Mouse (Mus musculus) hindbrain, embryonic 14.5 days (tissue): ENCODE results near the gene Dydc2. TPM values are rescaled to one million over a fixed set of nuclear protein-coding genes. Genes with fewer than 3 reads are reported as not detected.
"Not testable (repeated sequence)": the region's sequence is repeated elsewhere in the genome, so short reads cannot be mapped to it uniquely, and the experiment has no call there.

Experiments
- ATAC-seq: fragments of 200-750 bp; cut with Nextera tagmentation; 2 replicates; pipeline ENCODE4 v1.8.0; 2017; ENCODE audit warnings: moderate number of reproducible peaks, mild to moderate bottlenecking, moderate TSS enrichment, moderate library complexity; ENCODE audit not compliant: low FRiP score
- DNase-seq: peaks from one replicate; pipeline ENCODE4 v3.0.0-alpha.2; 2015; ENCODE audit warnings: low spot score
- H3K27ac ChIP-seq: fragments of 300-500 bp; sonication (generic); 2 replicates; pipeline ENCODE4 v1.5.1; 2014; ENCODE audit warnings: mild to moderate bottlenecking, moderate library complexity
- H3K27me3 ChIP-seq: fragments of 300-500 bp; sonication (generic); 2 replicates; pipeline ENCODE4 v1.6.1; 2014; ENCODE audit warnings: mild to moderate bottlenecking, low read length, mixed read lengths; ENCODE audit not compliant: control insufficient read depth, insufficient read depth
- H3K36me3 ChIP-seq: fragments of 300-500 bp; sonication (generic); replicated peaks from 2 replicates; pipeline ENCODE4 v1.6.1; 2014; ENCODE audit not compliant: control insufficient read depth, insufficient read depth
- H3K4me1 ChIP-seq: fragments of 300-500 bp; sonication (generic); replicated peaks from 2 replicates; pipeline ENCODE4 v1.6.1; 2014; ENCODE audit warnings: antibody characterized with exemption, low read length, mixed read lengths; ENCODE audit not compliant: control insufficient read depth, insufficient read depth
- H3K4me2 ChIP-seq: fragments of 300-500 bp; sonication (generic); replicated peaks from 2 replicates; pipeline ENCODE4 v1.6.1; 2014; ENCODE audit warnings: mild to moderate bottlenecking, moderate library complexity
- H3K4me3 ChIP-seq: fragments of 300-500 bp; sonication (generic); replicated peaks from 2 replicates; pipeline ENCODE4 v1.5.1; 2014; ENCODE audit warnings: mild to moderate bottlenecking, low read length
- H3K9ac ChIP-seq: fragments of 300-500 bp; sonication (generic); 2 replicates; pipeline ENCODE4 v1.6.1; 2014
- H3K9me3 ChIP-seq: fragments of 300-500 bp; sonication (generic); 2 replicates; pipeline ENCODE4 v1.6.1; 2016; ENCODE audit warnings: low read length; ENCODE audit not compliant: control insufficient read depth
- WGBS: fragments of 180-500 bp; shearing (Covaris S2); extraction: QIAGEN DNeasy Blood & Tissue Kit; methylation state at CpG from one replicate; pipeline ENCODE4 v1.1.7; 2014; 5-methylcytosine and 5-hydroxymethylcytosine counted together
- polyA plus RNA-seq: library from polyadenylated mRNA; unstranded; fragments of >200 nt; fragmentation: Nextera tagmentation; extraction: Ambion mirVana; gene quantifications from 2 replicates; pipeline ENCODE4 v1.2.1, GENCODE M21; 2014

Gene Dydc2
- polyA plus RNA-seq, 1 experiment from 2014 or later, result 1.6 TPM

DNA sequence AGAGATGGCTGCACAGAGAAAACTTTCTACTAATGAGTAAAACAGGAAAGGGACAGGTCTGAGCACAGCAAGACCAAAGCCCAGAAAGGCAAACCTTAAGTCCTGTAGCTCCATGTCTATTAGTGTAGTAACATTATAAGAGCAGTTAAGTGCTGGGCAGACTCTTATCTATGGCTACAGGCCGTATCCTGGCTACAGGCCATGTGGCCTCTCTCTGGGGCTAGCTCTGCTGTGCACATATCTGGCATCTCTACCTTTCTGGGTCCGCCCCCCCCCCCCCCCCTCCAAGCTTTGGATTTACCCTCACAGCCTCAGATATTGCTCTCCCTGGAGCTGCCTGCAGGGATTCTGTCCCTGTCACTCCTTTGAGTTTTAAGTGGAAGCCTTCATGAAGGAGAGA, 3.8 kb downstream of the Dydc2 start:
- H3K36me3 ChIP-seq, result no peaks in the 10 kb centered on the region
- WGBS, result 58% methylated on average over 2 of the region's 2 CpGs
- ATAC-seq, result no peak

DNA sequence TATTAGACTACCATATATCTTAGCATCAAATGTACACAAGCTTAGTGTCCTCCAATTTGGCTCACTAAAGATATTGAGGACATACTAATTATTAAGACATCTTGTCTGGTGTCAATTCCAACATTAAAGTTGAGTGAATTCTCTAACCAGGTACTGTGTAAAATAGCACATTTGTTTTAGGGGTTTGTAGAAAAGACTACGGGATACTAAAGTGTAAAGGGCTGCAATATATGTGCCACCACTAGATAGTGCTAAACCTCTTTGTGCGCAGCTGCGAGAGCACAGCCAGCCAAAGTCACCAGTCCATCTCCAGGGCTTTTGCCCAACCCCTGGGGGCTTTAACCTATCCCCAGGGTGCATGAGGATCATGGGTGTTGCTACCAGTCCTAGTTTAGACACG, 15.8 kb downstream of the Dydc2 start:
- H3K27me3 ChIP-seq, H3K9ac ChIP-seq, ATAC-seq, H3K36me3 ChIP-seq, H3K4me2 ChIP-seq, H3K4me3 ChIP-seq, H3K9me3 ChIP-seq, H3K27ac ChIP-seq, H3K4me1 ChIP-seq, DNase-seq: not testable (repeated sequence)
- 63% methylated on average over 3 of the region's 4 CpGs for WGBS

More for the DNA sequence above, 3.8 kb downstream of the Dydc2 start:
- Histone ChIP-seq H3K27ac (no peak overlapping the region), H3K9me3 (no peaks in the 10 kb centered on the region), H3K4me2 (no peak overlapping the region), H3K4me3 (no peak overlapping the region), H3K9ac (no peak overlapping the region), H3K4me1 (no peaks in the 10 kb centered on the region), H3K27me3 (no peaks in the 10 kb centered on the region)
- DNase-seq, result no peak

DNA sequence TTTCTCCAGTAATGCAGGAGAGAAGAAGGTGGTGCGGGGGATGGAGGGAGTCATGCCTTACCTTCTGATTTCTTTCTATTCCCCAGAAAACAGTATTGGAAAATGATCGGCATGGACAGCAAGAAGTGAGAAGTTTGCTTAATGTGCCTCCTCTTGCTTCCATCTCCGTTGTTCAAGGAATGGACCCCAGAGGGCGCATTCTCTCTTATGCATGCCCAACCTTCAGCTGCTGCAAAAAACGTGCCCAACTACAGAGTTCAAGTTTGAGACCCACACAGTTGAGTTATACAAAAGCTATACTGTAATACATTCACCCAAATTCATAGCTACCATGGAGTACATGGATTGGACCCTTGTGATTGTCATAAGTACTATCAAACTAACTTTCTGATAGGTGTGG, 16.5 kb downstream of the Dydc2 start:
- Histone ChIP-seq H3K36me3 (no peaks in the 10 kb centered on the region), H3K27me3 (no peaks in the 10 kb centered on the region), H3K4me1 (no peaks in the 10 kb centered on the region), H3K27ac (no peak overlapping the region), H3K9me3 (no peaks in the 10 kb centered on the region), H3K4me2 (no peak overlapping the region), H3K4me3 (no peak overlapping the region), H3K9ac (no peak overlapping the region)
- DNase-seq, result no peak
- WGBS, result 78% methylated on average over 5 of the region's 5 CpGs
- no peak for ATAC-seq

DNA sequence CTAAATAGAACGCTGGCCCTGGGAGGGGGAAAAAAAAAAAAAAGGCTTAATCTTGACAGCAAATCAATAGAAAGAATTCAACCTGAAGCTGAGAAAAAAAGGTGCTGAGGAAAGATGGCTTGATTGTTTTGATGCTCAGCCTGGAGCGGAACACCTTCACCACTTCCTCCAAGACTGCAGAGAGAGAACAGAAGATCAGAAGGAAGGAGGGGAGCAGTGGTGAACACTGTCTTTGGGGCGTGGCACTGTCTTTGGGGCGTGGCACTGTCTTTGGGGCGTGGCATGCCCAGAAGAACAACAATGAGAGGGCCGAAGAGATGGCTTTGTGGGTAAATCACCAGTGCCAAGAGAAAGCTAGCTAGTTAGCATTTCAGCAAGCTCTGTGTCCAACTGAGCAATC, 18.5 kb downstream of the Dydc2 start:
- H3K27ac ChIP-seq, result no peak overlapping the region
- WGBS, result 77% methylated on average over 6 of the region's 6 CpGs
- ATAC-seq (no peak), DNase-seq (no peak)
- no peak overlapping the region for H3K9ac ChIP-seq
- H3K27me3 ChIP-seq, result no peaks in the 10 kb centered on the region
- H3K36me3 ChIP-seq, result no peaks in the 10 kb centered on the region
- no peaks in the 10 kb centered on the region for H3K9me3 ChIP-seq
- no peaks in the 10 kb centered on the region for H3K4me1 ChIP-seq
- no peak overlapping the region for H3K4me3 ChIP-seq
- H3K4me2 ChIP-seq, result no peak overlapping the region

DNA sequence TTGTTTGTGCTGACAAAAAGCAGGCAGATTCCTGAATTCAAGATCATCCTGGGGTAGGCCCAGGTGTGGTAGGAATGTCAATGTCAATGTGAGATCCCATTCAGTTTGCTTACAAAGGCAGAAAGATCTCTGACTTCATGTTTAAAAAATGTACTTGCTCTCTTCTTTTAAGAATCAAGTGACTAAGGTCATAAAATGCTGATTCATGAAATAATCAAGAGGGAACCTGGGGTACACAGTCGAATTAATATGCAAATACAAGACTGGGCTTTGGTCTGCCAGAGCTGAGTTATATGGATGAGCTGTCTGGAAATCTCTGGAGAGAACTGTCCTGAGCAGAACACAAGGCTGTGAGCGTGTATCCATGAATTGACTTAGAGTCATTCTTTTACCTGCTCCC, 21.6 kb downstream of the Dydc2 start:
- Histone ChIP-seq H3K9me3 (no peaks in the 10 kb centered on the region), H3K36me3 (no peaks in the 10 kb centered on the region), H3K27ac (no peak overlapping the region), H3K4me3 (no peak overlapping the region), H3K4me1 (no peaks in the 10 kb centered on the region), H3K9ac (no peak overlapping the region), H3K4me2 (no peak overlapping the region), H3K27me3 (no peaks in the 10 kb centered on the region)
- WGBS, result 71% methylated on average over 2 of the region's 2 CpGs
- DNase-seq, result no peak
- no peak for ATAC-seq

DNA sequence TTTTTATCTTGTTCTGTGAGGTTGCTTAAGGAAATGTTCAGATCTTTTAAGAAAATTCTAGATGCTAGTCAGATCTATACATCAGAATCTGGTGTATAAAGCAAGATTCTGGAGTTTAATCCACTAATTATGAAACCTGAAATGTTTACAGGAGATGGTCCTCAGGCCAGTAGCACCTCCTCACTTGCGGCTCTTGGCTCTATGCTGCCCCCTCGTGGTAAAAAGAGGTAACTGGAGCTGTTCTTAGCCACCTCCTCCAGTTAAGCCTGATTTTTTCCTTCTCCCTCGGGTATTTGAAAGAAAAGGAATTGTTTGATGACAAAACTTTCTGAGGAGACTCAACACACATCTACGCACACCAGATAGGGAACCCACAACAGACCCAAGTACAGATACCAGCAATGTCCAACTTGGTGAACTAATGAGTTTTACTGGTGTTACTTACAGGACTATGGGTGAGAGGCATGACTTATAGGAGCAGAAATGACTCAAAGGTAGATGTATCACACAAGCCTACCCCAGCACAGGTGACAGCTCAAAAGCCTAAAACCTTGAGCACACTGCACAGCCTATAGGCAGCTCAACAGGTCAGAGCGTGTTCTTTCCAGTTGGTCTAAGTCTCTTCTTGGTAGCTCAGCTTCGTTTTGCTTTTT, 33.7 kb downstream of the Dydc2 start:
- no peak overlapping the region for H3K4me3 ChIP-seq
- no peak overlapping the region for H3K9ac ChIP-seq
- H3K4me1 ChIP-seq, result no peaks in the 10 kb centered on the region
- peak; percentile 77 for DNase-seq
- no peaks in the 10 kb centered on the region for H3K9me3 ChIP-seq
- no peaks in the 10 kb centered on the region for H3K27me3 ChIP-seq
- no peak overlapping the region for H3K27ac ChIP-seq
- no peaks in the 10 kb centered on the region for H3K36me3 ChIP-seq
- WGBS, result 39% methylated on average over 6 of the region's 6 CpGs
- H3K4me2 ChIP-seq, result no peak overlapping the region
- ATAC-seq, result no peak

DNA sequence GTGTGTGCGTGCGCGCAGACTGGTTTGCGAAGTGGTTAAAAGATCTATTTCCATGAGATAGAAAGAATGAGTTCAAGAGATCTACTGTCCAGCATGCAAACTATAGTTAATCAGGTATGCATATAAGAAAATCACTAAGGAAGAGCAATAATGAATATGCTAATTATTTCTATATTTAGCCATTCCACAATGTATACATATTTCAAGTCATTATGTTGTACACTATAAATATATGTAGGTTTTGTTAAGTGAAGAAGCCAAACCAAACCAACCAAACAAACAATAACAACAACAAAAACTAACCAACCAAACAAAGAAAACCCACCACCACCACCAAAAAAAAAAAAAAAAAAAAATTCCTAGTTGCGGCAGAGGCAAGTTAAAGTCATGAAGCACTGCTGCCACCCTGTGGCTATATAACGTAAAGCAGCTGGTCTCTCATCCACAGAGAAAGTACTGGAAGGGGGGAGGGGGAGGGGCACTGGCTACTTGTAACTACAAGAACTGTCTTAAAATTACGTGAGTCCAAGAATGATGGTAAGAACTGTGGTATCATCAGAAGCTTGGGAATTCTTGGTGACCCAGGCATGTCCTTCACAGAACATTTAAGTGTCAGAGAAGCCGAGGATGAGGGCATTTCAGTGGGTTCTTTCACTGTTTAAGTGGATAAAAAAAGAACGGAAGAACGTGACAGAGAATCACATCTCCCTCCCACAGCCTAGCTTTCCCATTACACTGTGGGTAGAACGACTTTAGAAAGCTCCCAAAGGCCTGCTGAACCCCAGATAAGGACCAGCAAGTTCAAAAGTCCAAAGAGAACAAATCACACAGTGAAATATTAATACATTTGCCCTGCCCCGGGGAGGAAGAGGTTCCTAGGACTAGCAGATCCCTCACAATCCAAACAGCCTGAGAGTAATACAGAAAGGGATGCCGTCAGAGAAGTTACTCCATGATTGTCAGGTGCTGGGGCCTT, 35.6 kb downstream of the Dydc2 start:
- no peak; the same call in 1 of the 2 replicates for ATAC-seq
- no peaks in the 10 kb centered on the region for H3K36me3 ChIP-seq
- H3K9me3 ChIP-seq, result no peaks in the 10 kb centered on the region
- DNase-seq, result peak; percentile 91
- H3K27ac ChIP-seq, result no peak overlapping the region
- no peak overlapping the region for H3K9ac ChIP-seq
- no peaks in the 10 kb centered on the region for H3K4me1 ChIP-seq
- H3K4me3 ChIP-seq, result no peak overlapping the region
- no peaks in the 10 kb centered on the region for H3K27me3 ChIP-seq
- no peak overlapping the region for H3K4me2 ChIP-seq
- WGBS, result 55% methylated on average over 13 of the region's 13 CpGs

DNA sequence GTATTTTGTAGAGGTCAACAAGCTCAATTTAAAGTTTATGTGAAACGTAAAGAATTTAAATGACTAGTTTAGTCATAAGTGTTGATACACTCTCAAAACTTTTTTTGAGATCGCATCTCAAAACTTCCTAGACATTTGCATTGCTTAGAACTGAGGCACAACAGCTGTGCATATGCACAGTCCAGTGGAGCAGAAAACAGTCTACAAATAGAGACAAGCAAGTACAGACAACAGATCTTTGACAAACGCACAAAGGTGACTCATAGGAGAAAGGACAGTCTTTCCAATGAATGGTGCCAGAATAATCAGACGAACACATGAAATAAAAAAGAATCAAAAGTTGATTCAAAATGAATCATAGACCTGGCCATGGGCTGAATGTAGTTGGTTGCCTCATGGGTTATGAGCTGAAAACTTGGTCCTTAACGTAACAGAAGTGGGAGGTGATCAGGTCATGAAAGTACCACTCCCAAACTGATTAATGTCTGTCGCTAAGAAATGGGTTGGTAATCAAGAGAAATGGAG, 38.0 kb downstream of the Dydc2 start:
- Histone ChIP-seq H3K9me3 (no peaks in the 10 kb centered on the region), H3K27me3 (no peaks in the 10 kb centered on the region), H3K27ac (no peak overlapping the region), H3K9ac (no peak overlapping the region), H3K4me2 (no peak overlapping the region), H3K4me1 (no peaks in the 10 kb centered on the region), H3K4me3 (no peak overlapping the region), H3K36me3 (no peaks in the 10 kb centered on the region)
- no peak for ATAC-seq
- DNase-seq, result no peak
- 90% methylated on average over 6 of the region's 6 CpGs for WGBS

DNA sequence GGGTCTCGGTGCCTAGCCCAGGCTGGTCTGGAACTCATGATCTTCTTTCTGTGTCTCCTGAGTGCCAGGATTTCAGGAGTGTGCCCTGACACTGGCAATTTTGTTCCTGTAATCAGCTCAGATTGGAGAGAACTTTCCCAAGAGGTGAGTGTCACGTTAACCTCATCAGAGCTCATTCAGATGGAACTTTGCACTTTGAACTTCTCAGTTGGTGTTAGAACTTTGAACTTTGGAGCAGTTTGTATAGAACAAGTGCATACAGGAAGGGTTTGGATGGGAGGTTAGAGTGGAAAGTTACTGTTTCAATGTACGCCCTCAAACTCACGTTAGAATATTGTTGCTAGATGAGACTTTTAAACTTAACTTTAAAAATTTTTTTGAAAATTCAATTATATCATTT, 39.7 kb downstream of the Dydc2 start:
- no peaks in the 10 kb centered on the region for H3K27me3 ChIP-seq
- no peak overlapping the region for H3K4me2 ChIP-seq
- ATAC-seq, result no peak
- WGBS, result 81% methylated on average over 4 of the region's 4 CpGs
- H3K27ac ChIP-seq, result no peak overlapping the region
- no peaks in the 10 kb centered on the region for H3K9me3 ChIP-seq
- no peak for DNase-seq
- H3K36me3 ChIP-seq, result no peaks in the 10 kb centered on the region
- H3K4me1 ChIP-seq, result no peaks in the 10 kb centered on the region
- no peak overlapping the region for H3K4me3 ChIP-seq
- H3K9ac ChIP-seq, result no peak overlapping the region
